Mouse (Mus musculus): Measurements from ENCODE around the gene Kcnip3.

Kcnip3 gene

DNA sequence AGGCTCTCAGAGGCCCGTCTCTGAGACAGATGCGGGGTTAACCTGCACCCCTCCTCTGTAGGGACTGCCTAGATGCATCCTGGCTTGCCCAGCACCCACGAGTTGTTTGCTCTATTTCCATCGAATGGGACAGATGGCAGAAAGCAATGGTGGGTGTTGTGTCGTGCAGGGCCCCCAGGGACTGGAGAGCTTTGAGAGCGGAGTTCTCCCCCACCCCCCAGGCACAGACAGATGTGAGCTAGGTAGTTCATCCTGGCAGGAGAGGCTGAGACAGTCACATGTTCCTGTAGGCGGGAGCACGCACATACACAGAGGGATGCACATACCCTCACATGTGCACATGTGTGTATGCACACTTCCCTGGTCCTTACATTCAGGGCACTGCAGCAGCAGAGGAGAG lies 4.8 kb downstream of the Kcnip3 start:
- DNase-seq (ENCODE audit: low spot score): no peak

DNA sequence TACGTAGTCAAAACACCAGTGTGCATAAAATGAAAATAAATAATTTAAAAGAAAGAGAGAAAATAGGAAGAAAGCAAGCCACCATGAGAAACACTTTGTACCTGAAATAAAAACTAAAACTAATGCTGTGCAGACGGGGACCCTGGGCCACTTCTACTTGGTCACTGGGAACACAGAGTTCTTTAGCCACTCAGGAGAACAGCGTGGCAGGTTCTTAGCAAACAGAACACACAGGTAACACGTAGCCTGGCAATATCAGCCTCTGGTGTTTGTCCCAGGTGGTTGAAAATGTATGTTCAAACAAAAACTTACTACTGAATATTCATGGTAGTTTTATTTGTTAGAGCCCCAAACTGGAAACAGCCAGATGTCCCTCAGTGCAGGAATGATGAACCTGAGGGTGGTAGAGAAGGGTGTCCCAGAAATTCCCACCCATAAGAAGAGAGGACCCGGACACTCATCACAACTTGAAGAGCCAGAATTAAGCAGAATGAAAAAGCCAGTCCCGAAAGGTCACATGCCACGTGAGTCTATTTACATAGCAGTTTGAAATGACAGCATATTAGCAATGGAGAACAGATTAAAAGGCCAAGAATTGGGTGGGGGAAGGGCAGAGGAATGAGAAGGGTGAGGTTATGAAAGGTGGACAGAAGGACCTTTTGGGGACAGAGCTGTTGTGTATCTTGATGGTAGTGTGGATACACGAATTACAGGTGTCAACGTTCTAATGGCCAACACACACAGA lies 7.3 kb downstream of the Kcnip3 start:
- no peak for DNase-seq (ENCODE audit: low spot score)

DNA sequence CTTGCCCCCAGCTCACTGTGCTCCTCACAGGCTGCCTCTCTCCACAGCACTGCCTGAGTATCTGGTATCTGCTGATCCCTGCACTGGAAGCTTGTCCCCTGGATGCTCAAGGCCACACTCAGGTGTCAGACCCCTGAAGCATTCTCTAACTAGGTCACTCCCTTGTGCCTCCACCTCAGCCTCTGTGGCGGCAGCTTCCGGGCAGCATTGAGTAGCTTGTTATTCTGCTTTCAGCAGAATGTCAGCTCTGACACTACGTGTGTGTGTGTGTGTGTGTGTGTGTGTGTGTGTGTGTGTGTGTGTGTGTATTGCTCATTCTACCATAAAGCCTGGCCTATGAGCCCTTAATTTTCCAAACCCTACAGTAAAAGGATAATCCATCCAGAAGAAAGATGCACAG lies 8.7 kb downstream of the Kcnip3 start:
- no peak for DNase-seq (ENCODE audit: low spot score)

DNA sequence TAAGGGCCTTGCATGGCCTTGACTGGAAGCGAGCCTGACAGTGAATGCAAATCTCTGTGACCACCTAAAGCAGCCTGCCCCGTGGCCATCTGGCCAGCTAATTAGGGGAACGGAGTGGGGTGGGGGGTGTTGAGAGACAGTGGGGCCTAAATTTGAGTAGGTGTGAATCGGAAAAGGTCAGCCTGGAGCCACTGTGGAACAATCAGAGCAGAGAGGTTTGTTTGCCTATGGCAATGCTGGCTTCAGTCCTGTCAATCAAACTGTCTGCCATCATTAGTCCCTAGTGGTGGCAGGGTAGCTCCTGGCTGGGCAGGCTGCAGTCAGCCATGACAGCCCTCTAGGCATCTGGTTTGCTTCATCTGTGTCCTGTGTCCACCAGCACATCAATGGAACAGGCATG lies 10.5 kb downstream of the Kcnip3 start:
- no peak for DNase-seq (ENCODE audit: low spot score)

DNA sequence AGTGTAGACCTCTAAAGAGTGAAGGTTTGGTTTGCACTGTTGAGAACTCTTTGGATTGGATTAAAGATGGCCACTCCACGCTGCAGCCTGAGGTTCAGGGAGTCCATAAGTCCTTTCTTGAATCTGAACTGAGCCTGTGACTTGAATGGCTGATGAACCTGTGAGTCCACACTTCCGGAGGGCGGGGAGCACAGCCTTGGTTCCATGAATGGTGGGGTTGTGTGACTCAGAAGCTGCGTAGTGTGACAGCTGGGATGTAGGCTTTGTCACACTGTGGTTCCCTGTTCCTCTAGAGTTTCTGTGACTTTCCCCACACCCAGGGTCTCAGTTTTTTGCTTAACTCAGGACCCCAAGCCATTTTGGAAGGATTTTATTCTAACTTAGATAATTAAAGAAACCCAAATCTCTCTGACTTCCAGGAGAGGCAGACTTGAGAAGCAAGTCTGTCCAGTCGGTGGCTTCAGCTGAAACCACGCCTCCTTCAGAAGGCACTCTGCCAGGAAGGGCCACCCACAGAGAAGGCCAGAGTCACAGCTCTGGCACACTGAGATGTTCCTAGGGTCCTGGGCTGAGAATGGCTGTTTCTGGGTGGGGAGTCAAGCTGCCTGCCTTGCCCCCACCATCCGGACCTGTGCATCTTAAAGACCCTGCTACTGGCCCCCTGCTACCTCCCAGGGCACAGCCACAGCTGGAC lies 13.8 kb downstream of the Kcnip3 start:
- no peak for DNase-seq (ENCODE audit: low spot score)

DNA sequence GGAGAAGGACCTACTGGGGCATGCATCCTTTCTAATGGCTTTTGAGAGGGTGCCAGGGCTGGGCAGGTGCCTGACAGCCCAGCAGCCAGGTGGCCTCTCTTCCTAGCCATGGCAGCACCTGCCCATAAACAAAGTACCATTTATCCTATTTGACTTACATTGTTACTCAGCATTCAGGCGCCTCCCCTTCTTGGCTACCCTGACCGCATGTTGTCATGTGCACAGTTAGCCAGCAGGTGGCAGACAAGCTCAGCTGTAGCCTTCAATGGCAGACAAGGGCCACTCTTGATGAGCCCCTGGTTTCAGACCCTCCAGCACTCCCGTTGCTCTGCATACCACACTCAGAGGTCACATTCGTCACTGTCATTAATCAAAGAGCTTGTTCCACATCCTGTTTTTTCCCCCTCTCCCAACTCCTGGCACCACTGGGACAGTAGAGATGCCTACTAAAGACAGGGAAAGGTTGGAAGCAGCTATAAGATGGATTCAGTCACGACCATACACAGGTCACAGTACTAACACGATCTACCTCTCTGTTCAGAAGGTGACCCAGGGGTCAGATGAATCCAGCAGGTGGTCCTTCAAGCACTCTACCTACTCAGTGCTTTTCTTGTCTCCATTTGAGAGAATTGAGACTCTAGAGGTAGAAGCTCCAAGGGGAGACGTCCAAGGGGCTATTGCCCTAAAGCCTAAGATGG lies 14.7 kb downstream of the Kcnip3 start:
- peak; percentile 54 for DNase-seq (ENCODE audit: low spot score)

DNA sequence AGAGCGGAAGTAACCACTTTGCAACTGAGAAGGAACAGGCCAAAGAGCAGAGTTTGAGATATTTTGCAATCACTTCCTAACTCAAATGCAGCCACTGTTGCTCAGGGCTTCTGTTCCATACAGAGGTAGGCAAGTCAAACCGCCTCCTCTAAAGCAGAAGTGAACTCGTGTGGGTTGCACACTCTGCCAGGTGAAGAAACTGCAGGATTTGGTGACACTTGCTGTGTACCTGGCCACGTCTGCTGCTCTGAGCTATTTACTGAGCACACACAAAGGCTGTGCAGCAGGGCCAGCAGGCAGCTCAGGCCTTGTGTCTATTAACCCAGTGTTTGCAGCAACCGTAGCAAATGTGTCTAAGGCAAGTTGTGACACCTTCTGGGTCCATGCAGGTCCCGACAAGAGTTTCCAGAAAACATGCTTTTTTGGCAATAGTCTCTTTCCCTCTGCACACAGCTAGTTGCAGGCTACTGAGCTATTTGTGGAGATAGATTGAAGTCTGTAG lies 15.7 kb downstream of the Kcnip3 start:
- DNase-seq (ENCODE audit: low spot score): no peak

DNA sequence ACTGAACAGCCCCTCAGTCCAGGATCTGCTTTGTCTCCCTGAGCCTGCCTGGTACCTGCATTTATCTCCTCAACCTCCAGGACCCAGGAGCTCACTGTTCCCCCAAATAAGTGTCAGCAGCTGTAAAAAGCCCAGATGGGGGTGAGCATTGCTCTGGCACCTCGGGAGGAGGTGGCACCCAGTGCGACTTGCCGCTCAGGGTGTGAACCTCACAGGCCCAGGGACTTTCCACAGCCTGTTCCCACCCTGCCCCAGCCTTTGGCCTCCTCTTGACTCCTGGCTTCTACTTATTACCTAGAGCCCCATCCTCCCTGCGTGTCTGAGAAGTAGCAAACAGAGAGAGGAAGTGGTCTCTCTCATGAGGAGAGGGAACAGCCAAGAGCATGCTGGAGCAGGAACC lies 16.7 kb downstream of the Kcnip3 start:
- no peak for DNase-seq (ENCODE audit: low spot score)

DNA sequence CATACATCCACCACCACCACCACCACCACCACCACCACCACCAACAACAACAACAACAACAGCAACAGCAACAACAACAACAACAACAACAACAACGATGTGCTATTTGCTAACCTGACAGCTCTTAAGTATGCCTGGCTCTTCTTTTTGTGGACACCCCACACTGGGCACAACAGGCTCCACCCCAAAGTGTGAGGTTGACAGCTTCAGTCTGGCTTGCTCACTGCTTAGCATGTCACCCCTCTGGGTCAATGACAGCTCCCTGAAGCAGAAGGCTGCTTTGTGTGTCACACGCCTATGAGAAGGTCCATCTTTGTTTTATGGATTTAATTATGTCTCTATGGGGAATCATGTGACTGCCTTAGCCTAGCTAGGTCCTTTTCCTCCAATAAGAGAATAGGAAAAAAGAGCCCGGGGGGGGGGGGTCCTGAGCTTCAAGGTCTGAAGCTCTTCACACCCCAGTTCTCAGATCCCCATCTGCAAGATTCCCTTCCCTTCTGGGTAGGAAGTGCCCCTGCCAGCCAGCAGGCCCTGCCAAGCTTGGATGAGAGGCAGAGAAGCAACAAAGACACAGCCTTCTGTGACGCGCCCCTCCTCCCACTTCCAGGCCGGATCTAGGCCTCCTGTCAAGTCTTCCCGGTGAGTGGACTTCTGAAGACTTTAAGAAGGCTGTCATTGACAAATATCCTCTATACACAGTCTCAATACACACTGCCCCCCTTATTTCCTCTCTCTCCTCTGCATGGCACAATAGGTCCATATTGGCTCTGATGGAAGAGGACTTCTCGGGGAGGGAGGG lies 17.9 kb downstream of the Kcnip3 start:
- DNase-seq (ENCODE audit: low spot score): no peak

DNA sequence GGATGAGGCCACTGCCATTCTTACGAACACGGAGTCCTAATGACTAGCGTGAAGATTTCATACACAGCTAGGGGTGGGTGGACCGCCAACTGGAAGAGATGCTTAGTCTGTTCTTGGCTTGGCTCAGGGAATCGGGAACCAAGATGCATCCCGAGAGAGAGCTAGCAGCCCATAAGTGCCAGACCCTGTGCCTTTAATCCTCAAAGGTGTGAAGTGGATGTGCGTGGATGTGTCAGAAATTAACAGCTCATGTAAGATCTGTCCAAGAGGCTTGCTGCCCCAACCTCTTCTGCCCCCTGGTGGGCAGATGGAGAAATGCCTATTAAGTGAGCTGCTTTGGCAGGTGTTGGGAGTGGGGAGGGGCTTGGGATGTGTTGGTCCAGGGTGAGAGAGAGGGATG lies 20.8 kb downstream of the Kcnip3 start:
- peak; percentile 28 for DNase-seq (ENCODE audit: low spot score)

DNA sequence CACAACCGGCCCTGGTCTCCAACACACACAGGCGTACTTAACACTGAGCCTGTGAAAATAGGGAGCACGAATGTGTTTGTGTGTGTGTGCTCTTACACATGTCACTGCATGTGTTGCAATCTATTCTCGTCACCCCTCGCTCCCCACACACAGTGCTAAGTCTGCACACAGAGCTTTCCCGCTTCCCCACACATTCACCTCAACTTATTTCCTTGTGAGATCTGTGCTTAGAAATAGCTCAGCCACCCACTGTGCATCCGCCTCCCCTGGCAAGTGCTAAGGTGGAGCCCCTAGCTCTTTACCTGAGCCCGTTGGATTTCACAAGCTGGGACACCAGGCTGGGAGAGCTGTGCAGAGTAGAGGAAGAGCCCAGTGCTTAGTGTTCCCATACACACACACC lies 23.1 kb downstream of the Kcnip3 start:
- DNase-seq (ENCODE audit: low spot score): no peak

DNA sequence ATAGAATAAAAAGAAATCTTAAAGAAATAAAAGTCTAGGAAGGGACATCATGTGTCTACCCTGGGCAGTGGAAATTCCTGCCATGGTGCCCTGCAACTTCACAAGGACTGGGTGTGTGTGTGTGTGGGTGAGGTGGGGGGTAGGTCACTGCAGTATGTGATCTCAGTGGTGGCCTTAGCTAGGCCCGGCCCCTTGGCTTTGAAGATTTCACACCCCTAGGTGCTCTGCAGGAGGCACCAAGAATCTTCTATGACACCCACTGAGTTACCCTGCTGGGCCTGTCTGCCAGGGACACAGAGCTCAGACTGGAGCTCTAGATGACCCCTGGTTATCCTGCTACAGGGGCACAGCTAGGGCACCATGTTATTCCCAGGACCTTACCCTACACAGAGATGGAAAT lies 25.6 kb downstream of the Kcnip3 start:
- no peak for DNase-seq (ENCODE audit: low spot score)

DNA sequence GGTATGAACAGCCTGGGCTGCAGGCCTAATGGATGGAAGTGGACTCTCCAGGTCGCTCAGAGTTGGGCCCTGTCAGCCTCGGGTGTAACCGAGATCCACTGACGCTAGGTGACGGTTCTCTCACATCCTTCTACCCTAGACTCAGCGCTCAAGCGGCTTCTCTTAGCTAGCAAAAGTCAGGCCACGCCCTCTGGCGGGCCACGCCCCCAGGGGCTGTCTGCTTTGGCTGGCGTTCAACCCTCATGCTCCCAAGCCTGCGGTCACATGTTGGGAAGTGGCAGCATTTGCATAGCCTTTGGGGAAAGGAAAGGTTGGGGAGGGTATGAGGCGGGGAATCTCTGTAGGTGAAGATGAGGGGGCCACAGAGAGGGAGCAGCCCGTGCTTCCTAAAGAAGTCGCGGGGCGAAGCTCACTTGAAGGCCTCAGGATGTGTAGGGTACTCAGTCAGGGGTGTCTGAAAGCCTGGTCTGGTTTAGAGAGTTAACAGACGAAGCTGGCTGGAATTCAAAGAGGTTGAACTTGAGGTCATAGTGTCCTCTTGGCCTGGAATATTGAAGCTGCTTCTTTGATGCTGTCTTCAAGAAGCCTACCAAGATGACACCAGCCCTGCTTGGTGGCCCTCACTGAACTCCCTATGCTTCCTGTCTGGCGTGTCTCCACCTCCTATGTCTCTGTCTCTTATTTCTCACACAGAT lies 37.3 kb downstream of the Kcnip3 start:
- DNase-seq (ENCODE audit: low spot score): no peak

DNA sequence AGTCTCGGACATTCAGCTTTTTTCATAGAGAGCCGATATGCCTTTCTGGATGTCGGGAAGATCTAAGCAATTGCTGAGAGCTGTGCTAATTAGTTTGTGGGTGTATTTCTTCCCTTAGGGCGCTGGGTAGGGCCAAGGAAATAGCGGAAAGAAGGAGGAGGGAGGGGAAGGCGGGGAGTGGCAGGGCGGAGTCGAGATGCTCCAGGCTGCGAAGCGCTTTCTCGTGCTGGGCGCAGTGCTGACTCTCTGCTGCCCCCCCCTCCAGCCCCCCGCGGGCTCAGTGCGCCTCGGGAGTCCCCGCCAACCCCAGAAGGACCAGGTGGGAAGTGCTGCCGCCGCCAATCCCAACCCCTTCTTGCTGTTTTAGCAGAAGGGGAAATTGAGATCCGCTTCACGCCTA lies 38.9 kb downstream of the Kcnip3 start:
- DNase-seq (ENCODE audit: low spot score): no peak

DNA sequence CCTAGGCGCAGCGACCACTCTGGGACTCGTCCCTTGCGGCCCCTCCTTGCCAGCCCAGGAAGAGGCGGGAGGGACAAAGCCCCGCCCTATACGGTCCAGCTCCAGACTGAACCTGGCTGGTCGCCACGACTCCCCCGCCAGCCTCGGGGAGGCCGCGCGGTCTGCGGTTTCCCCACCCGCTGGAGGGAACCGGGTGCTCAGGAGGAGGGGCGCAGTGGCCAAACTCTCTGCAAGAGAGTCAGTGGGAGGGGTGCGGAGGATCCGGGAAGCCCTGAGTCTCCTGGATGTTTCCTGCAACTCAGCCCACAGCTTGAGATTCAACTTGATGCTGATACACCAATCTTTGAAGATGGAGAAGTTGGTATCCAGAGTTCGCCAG lies 39.4 kb downstream of the Kcnip3 start:
- no peak for DNase-seq (ENCODE audit: low spot score)

DNA sequence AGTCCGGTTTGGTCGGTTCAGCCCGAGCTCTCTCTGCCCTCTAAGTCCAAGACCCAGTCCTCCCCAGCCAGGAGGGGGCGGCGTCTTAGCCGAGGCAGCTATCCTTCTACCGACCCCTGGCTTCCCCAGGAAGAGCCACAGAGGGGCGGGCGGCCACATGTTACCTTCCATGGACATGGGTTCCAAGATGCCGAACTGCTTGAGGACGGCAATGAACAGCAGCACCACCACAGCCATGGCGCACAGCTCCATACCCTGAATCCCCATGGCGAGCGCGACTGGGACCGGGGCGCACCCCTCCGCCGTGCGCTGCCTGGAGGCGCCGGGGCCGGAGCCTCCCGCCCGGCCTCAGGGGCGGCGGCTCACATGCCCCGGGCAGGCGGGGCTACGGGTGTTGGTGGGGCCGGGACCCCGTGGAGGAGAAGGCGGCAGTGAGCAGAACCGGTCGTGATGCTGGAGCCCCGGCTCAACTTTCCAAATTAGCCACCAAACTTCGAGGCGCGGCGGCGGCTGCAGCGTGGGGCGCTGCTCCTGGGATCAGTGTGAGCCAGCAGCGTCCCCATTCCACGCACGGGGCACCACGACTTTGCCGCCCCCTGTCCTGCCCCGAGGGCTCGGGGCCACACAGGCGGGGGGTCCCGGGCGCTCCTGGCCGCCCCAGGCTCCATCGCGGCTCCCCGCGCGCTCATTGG lies 39.9 kb downstream of the Kcnip3 start:
- no peak for DNase-seq (ENCODE audit: low spot score)

DNA sequence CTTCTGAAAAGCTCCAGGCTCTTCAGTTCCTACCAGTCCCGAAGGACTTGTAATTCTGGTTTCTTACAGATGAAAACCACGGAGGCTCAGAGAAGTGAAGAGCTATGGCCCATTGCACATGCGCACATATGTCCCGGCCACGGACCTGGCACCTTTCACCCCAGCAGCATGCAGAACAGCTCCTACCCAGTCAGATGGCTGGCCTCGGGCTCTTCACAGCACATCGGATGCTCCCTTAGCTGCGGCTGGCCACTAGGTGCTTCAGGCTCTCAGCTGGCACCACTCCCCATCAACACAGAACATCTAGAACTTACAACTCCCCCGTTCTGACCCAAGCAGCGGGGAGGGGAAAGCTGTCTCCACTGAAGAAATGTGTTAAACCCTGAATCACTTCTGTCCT lies 42.1 kb downstream of the Kcnip3 start:
- DNase-seq (ENCODE audit: low spot score): no peak

DNA sequence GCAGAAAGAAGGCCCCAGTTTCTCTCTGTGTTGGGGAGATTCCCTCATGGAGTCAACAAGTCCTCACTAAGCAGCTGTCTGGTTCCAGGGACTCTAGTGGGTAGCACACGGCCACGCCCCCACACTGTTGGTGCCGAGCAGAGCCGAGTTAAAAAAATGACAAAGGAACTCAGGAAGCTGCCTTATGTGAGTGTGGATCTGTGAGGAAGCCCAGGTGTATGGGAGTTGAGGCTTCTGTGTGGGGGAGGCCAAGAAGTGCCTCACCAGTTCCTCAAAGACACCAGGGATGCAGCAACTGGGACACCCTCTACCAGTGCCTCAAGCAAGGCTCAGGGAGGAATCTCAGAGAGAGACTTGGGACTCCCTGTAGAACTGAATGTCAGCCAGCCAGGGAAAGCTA lies 42.7 kb downstream of the Kcnip3 start:
- DNase-seq (ENCODE audit: low spot score): no peak

DNA sequence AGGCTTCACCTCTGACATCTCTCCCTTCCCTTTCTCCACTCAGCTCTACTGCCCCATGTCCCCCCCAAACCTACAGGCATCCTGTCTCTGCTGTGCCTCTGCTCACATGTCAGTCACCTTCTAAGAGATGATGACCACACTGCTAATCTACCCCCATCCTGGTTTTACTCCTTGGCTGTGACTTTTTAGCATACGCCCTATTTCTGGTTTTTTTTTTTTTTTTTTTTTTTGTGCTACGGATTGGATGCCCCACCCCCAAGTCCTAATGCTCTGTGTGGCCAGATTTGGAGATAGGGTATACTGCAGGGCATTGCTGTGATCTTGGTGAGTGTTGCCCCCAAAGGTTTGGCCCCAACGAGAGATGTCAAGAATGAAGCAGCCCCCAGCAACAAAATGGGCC lies 49.6 kb downstream of the Kcnip3 start:
- DNase-seq (ENCODE audit: low spot score): no peak

DNA sequence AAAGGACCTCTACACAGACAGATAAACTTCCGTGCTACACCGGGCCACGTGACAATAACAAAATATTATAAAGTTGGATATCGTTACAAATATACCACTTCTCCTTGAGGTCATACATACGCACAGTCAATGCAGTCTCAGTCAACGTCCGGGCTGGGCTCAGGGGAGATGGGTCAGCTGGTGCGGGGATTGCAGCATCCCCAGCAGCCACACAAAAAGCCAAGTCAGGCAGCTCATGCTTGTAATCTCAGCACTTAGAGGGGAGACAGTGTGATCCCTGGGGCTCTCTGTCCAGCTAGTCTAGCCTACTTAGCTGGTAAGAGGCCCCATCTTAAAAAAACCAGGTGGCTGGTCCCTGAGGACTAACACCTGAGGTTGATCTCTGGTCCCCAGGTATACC lies 50.6 kb downstream of the Kcnip3 start:
- no peak for DNase-seq (ENCODE audit: low spot score)

DNA sequence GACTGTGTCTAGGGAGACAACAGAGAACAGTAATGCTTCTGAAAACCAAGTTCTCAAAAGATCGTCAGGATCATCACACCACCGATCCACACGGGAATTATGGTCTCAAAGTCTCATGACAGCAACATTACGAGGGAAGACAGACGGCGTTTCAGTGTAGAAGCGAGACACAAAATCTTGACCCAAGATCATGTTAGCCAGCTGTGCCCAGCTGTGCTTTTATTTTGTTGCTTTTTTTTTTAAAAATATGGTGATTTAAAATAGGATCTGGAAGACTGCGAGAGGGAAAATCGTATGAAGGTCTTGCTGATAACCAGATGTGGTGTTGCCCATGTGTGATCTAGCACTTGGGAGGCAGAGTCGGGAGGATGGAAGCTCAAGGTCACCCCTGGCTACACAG lies 51.2 kb downstream of the Kcnip3 start:
- no peak for DNase-seq (ENCODE audit: low spot score)
